Comparison of ENCODE assay signal across 1 mouse cellular context in genomic region chr11:49202523-49203061, GRCm38 (mm10).
TF ChIP-seq lines count a peak whose summit lies in the region.

No protein-coding gene starts in this region.

TF ChIP-seq in ES-E14, 5 proteins besides CTCF, POLR2A, EP300 and RAD21:
- TF ChIP-seq MAFK (IDR thresholded peaks at IDR 0.05; ENCODE audit: insufficient read depth, low read depth, low read length) (no peak), ZC3H11A (IDR thresholded peaks at IDR 0.05; ENCODE audit: borderline replicate concordance, low read depth, low read length) (no peak), ZNF384 (IDR thresholded peaks at IDR 0.05; ENCODE audit: low read depth, low read length) (no peak), HCFC1 (IDR thresholded peaks at IDR 0.05; ENCODE audit: borderline replicate concordance, insufficient read depth, low read length) (no peak), CHD2 (IDR thresholded peaks at IDR 0.05; ENCODE audit: low read depth, low read length) (no peak)
